Mouse (Mus musculus): ENCODE results near the gene Cdh24. TPM values are rescaled to one million over a fixed set of nuclear protein-coding genes. Genes with fewer than 3 reads are reported as not detected.

Gene Cdh24
- total RNA-seq, 2 experiments from 2014 or later: 8.0 to 11.1 TPM

Small RNAs within 50 kb of the gene (microRNA-seq; reads per million reads assigned to microRNA genes)
- gene Mir686 (0 reads per million in 2 experiments), gene Mir6948 (0.34 to 0.50 reads per million in 2 experiments)

Other genes with a start within 250 kb of the Cdh24 start
- gene Slc7a7, start 223.6 kb downstream of the Cdh24 start, total RNA-seq (2021): 1 to 10 TPM; 1.7 to 2.8 TPM
- 10 to 100 TPM; 89.1 to 94.2 TPM for gene Mrpl52, start 214.5 kb downstream of the Cdh24 start, total RNA-seq (2021)
- 10 to 100 TPM in 1 of 2 experiments, 1 to 10 TPM in 1; 7.9 to 14.8 TPM for gene Mmp14, start 209.8 kb downstream of the Cdh24 start, total RNA-seq (2021)
- 10 to 100 TPM; 20.6 to 26.9 TPM for gene Lrp10, start 177.2 kb downstream of the Cdh24 start, total RNA-seq (2021)
- gene Rem2, start 165.3 kb downstream of the Cdh24 start, total RNA-seq (2021): 1 to 10 TPM; 3.5 to 6.6 TPM
- 10 to 100 TPM; 49.3 to 54.7 TPM for gene Prmt5, start 123.8 kb downstream of the Cdh24 start, total RNA-seq (2021)
- 1 to 10 TPM; 1.9 TPM for gene Haus4, start 86.7 kb downstream of the Cdh24 start, total RNA-seq (2021)
- gene Ajuba, start 63.8 kb downstream of the Cdh24 start, total RNA-seq (2021): 1 to 10 TPM; 1.6 to 2.1 TPM
- 10 to 100 TPM in 1 of 2 experiments, 1 to 10 TPM in 1; 8.9 to 10.4 TPM for gene 4931414P19Rik, start 35.4 kb downstream of the Cdh24 start, total RNA-seq (2021)
- gene Psmb5, start 23.3 kb downstream of the Cdh24 start, total RNA-seq (2021): 100 to 1,000 TPM; 164 to 182 TPM
- under 1 TPM in 1 of 2 experiments, not detected in 1; 0.07 TPM for gene Psmb11, start 19.9 kb downstream of the Cdh24 start, total RNA-seq (2021)
- not detected for gene Gm17606, start 412 bp downstream of the Cdh24 start, total RNA-seq (2021)
- 10 to 100 TPM; 22.8 to 24.2 TPM for gene 1700123O20Rik, start 44.9 kb upstream of the Cdh24 start, total RNA-seq (2021)
- gene Acin1, start 45.6 kb upstream of the Cdh24 start, total RNA-seq (2021): 100 to 1,000 TPM; 180 to 192 TPM
- under 1 TPM in 1 of 2 experiments, not detected in 1; 0.14 TPM for gene Gm29776, start 57.5 kb upstream of the Cdh24 start, total RNA-seq (2021)
- gene Cebpe, start 70.8 kb upstream of the Cdh24 start, total RNA-seq (2021): not detected
- 10 to 100 TPM; 53.9 to 60.2 TPM for gene Slc7a8, start 140.6 kb upstream of the Cdh24 start, total RNA-seq (2021)
- not detected for gene Rnf212b, start 172.8 kb upstream of the Cdh24 start, total RNA-seq (2021)
- 10 to 100 TPM; 17.7 to 23.0 TPM for gene Homez, start 229.6 kb upstream of the Cdh24 start, total RNA-seq (2021)
- 10 to 100 TPM; 13.5 to 16.4 TPM for gene Ppp1r3e, start 236.2 kb upstream of the Cdh24 start, total RNA-seq (2021)
- 100 to 1,000 TPM; 135 to 136 TPM for gene Bcl2l2, start 242.0 kb upstream of the Cdh24 start, total RNA-seq (2021)
- gene Gm20521, start 242.1 kb upstream of the Cdh24 start, total RNA-seq (2021): 10 to 100 TPM in 1 of 2 experiments, 1 to 10 TPM in 1; 3.2 to 16.8 TPM